Mouse (Mus musculus) ES-E14 (cell line): ENCODE data around the gene Rin2.

ENCODE experiments used
- CHD2 ChIP-seq: IDR thresholded peaks from 2 replicates; pipeline ENCODE4 v1.6.1; 2014; ENCODE audit warnings: mild to moderate bottlenecking, low read depth, low read length, inconsistent platforms
- MAFK ChIP-seq: IDR thresholded peaks from 2 replicates; pipeline ENCODE4 v1.6.1; 2014; ENCODE audit warnings: mild to moderate bottlenecking, low read depth, low read length, inconsistent platforms; ENCODE audit not compliant: insufficient read depth
- ZNF384 ChIP-seq: IDR thresholded peaks from 2 replicates; pipeline ENCODE4 v1.6.1; 2012; ENCODE audit warnings: low read depth, low read length, inconsistent platforms

DNA sequence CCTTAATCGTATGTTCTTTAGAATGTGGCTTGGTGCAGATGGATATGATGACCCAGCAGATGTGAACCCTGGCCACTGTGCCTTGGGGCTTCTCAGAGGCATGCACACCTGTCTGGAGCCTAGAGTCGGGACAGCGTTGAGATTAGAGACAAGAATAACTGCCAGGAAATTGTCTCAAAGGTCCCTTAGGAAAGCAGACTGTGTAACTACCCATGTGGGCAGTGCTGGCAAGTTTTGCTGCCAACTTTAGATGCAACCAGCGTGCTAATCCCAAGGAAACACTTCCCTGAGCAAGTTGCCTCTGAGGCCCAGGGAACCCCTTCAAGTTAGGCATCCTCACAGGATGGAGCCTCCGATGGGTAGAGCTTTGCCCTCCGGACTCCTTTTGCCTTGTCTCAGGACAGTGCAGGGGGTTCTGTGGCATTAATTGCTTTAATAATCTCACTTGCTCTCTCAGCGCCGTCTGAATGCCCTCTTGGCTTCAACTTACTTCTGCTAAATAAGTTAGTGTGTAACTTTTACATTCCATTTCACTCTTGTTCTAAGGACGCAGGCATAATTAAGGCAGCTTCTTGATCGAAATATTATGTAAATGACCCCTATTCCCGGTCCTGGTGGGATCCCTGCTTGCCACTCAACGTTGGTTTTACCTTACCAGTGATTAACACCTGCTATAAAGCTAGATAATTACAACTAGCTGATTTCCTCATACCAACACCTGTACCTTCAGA, 26.8 kb downstream of the Rin2 start:
- TF ChIP-seq MAFK, result no peak
- no peak for TF ChIP-seq CHD2
- TF ChIP-seq ZNF384, result no peak
